Mouse (Mus musculus): ENCODE measurements around the gene Tmem147.
"Not testable (repeated sequence)": the region's sequence is repeated elsewhere in the genome, so short reads cannot be mapped to it uniquely, and the experiment has no call there.

Tmem147 gene

DNA sequence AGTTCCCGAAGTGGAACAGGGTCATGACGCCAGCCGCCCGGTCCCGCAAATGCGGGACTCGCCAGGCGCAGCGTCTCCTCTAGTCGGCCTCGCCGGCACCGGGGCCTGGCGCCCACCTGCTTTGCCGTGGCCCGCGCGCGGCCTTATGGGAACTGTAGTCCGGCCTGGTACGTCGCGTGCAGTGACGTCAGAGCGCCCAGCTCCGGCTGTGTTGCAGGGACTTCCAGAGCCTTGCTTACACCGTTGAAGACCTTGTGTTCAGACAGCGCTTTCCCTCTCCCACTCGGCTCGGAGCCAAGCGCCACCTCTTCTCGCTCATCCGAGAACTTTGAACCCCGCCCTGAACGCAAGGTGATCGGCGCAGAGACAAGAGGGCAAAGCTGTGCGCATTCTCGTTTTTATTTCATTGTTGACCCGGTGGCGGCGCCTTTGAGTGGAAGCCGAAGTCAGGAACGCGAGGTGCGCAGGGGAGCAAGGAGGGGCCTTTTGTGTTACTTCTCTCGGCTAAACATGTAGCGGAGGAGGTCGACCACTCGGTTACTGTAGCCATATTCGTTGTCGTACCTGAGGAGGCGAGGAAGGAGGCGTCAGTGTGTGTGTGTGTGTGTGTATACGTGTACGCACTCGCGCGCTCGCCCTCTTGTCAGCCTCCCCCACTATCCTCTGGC, at the start of gene Tmem147:
Tmem147 (minus strand) TSS at position 145 of the 668 bp plus-strand sequence.
- peak; percentile 95 for DNase-seq (ENCODE audit: low read depth)

DNA sequence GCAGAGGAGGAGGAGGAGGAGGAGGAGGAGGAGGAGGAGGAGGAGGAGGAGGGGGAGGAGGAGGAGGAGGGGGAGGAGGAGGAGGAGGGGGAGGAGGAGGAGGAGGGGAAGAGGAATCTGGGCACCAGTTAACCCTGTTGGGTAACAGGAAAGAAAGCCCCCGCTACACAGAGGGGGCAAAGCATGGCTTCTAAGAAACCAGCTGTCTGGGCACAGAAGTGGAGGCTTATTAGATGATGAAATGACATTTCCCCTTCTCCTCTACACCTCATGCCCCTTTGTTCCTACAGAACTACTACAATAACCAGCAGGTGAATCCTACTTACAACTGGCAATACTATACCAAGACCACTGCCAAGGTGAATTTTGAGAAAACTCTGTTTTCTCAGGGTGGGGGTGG, 48.6 kb upstream of the Tmem147 start:
- no peak for DNase-seq (ENCODE audit: low read depth)

DNA sequence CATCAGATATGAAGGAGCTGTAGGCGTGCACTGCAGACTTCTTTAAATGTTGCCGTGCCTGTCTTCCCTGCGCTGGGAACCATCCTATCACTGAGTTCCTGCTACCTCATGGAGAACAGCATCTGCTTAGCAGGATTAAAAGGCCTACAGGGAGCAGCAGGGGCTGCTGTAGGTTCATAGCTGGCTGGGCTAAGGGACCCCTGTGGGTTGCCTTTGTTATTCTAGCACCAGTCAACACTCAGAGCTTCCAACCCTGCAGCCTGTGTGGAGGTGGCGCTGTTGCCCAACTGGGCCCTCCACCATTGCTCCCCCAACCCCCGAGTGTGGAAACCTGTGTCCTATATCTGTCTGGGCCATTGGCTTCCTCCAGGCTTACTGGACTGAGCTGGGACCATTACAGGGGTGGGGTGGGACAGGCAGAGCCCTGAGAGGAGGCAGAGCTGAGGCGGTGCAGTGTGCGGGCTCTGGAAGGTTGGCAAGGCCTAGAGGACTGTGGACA, 47.8 kb upstream of the Tmem147 start:
- no peak for DNase-seq (ENCODE audit: low read depth)

DNA sequence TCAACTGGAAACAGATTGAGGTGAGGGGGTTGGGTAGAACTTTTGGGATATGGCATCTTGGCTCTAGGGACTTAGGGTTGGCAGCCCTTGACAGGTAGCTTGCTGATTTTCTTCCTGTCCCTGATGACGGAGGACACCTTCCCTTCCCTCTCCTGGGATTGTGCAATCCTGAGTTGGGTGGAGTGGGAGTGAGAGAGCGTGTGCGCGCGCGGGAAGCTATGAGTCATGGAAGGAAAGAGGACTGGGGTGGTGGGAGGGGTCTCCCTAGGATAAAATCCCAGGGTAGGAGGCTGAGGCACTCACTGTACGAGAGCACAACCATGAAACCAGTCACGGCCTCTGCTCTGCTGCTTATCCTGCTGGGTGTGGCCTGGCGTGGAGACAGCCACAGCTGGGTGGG, 46.8 kb upstream of the Tmem147 start:
- no peak for DNase-seq (ENCODE audit: low read depth)

DNA sequence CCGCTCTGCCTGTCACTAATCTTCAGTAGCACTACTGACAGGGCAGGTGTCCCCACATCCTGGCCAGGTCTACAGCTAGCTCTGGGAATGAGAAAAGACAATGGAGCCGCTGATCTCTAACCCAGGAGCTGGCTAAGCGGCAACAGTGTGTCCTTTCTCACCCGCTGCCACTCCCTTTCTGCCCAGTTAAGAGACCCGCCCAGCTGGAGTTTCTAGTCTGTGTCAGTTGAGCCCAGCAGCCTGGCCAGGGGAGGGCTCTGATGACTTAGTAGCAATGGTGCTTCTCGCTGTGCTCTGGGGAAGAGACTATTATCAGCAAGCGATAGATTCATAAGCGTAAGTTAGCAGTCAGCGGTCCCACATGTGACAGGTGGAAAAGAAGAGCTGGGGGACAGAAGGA, 39.9 kb upstream of the Tmem147 start:
- DNase-seq (ENCODE audit: low read depth): no peak

DNA sequence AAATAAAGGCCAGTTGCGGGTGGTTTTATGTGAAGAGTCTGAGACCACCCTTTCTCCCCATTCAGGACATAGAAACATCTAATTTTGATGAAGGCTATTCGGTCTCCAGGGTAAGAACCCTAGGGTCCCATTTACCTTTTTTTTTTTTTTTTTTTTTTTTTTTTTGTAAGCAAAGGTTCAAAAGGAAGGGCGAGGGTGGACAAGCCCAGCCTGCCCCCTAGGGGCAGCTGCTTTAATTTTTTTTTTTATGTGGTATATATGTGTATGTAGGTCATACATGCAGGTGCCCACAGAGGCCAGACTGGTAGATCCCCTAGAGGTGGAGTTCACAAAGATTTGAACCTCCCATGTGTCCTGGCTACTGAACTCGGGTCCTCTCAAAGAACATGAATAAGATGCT, 37.1 kb upstream of the Tmem147 start:
- DNase-seq (ENCODE audit: low read depth): no peak

DNA sequence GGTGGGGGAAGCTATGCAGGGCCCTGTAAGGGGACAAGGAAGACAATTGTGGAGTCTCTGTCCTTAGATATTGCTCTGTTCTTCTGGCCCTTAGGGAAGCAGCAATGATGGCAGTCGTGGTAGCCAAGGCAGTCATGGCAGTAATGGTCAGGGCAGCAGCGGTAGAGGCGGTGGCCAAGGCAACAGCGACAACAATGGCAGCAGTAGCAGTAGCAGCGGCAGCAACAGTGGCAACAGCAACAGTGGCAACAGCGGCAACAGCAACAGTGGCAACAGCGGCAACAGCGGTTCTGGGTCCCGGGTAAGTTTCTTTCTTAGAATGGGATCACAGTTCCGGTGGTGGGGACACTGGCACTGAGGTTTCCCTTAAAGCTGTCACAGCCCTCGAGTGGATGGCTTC, 35.8 kb upstream of the Tmem147 start:
- DNase-seq (ENCODE audit: low read depth): no peak

DNA sequence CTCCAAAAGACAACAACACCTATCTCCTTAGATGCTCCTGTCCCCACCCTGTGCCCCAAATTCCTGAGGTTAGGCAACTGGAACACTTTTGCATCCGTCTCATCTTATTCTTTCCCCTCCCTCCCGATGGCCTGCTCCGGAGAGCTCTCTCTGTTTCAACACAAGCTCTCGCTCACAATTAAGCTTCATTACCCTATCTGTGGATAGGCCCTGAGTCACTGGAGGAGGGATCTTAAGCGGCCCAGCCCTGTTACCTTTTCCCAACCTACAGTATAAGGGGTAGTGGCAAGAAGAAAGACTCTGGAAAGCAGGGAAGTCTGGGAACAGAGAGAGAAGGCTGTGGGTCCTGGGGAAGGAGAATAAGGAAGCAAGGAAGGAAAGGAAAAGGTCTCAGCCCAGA, 34.1 kb upstream of the Tmem147 start, which contains the start of gene Dmkn:
Dmkn (plus strand) TSS at position 301 of the 400 bp plus-strand sequence.
- no peak for DNase-seq (ENCODE audit: low read depth)

DNA sequence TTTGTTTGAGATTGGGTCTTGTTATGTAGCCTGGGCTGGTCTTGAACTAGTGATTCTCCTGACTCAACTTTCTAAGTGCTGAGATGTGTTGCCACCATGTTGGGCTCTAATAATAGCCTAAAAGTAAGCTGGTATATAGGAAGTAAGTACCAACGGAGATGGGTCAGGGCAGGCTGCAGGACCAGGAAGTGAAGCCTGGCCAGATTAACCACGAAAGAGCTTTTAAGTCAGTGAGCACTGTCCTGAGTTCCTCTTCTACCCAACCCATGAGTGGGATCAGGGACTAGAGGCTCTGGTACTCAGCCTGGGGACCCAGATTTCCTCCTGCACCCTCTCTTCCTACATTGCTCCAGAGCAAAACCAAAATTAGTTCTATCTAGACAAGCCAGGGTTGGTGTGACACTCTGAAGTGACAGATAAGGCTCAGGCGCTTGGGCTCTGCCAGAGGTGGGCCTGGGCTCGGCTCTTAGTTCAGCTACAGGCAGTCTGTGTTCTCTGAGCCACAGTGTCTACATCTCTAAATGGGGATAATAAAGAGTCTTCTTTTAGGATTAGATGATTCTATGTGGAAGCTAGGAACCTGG, 32.5 kb upstream of the Tmem147 start:
- no peak for DNase-seq (ENCODE audit: low read depth)

DNA sequence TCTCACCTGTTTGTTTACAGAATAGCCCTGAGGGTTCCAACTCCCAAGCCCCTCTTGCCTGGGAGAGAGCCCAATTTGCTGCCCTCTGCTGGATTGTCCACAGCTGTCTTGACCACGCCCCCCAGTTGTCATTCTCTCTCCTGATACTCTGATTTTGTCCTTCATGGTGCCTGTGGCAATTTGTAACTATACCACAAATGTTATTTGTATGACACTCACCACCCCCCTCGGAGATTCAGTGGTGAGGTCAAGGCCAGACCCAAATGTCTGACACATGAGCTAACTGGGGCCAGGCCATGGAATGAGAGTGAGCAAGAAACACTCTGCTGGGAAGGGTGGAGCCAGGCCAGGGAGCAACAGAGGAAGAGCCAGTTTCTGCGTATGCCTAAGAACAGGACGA, 29.5 kb upstream of the Tmem147 start:
- no peak for DNase-seq (ENCODE audit: low read depth)

DNA sequence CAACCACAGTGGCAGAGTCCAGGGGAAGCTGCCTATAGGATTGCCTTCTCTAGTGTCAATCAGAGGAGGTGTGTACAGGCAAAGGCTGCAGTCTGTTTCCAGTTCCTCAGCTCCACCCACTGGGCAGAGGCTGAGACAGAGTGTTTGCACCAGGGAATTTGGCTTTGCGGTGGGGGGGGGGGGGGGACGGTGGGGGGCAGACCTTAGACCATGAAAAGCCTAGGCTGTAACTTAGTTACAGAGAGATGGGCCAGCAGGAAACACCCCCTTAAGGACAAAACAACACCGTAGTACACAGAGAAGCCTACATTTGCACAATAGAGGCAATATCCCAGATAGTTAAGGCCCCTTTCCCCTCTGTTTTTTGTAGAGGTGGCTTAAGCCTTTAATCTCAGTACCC, 27.7 kb upstream of the Tmem147 start:
- DNase-seq (ENCODE audit: low read depth): no peak

DNA sequence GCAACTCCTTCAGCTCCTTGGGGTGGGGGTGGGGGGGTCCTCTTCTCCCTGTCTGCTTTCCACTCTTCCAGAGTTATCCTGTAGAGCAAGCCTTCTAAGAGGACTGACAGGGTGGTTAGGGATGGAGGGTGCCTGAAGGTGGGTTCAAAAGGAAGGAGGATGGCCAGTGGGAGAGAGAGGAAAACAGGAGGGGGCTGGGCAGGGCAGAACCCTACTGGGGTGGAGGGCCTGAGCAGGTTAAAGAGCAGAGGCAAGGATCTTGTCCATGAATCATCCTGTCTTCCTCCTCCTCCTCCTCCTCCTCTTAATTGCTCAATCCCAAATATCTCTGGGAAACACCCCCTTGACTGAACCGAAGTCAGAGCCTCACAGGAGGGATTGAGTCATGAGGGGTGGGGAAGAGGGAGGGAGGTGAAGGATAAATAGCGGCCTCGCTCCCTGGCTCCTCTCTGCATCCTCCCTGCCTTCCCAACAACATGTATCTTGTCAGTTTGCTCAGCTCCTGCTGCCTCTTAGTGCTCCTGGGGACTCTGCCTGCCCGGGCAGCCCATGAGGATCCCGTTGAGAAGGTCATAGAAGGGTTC, 21.8 kb upstream of the Tmem147 start, which contains the start of gene Sbsn:
Sbsn (plus strand) TSS at position 386 of the 584 bp plus-strand sequence.
- no peak for DNase-seq (ENCODE audit: low read depth)

DNA sequence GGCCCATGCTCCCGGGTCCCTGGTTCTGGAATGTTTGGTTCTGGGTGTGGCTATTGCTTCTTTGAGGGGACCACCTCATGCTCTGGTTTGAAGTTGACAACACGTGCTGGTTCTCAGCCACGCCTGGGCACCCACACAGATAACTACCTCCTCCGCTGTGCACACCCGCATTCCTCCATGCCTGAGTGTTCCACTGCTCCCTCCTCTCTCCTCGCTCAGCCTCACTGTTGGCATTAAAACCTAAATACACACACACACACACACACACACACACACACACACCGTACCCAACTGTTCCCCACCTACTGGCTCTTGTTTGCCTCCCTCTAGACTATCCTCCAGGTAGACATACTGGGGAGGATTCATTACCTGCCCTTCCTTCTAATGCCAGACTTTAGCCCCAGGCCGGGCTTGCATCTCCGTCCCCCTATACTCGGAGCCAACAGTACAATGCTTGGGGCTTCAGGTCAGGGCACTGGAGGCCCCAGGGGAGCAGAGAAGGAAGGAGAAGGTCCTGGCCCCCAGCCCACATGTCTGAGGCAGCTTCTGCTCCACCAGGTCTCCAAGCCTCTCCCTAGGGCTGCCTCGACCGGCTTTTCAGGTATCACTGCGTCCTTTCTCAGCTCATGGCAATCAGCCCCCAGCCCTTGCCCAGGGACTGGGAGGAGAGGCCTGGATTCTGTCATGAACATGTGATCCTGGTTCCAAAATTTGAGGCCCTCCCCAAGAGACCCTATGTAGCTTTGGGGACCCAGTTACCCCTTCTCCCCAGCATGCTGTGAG, 20.7 kb upstream of the Tmem147 start:
- DNase-seq (ENCODE audit: low read depth): no peak

DNA sequence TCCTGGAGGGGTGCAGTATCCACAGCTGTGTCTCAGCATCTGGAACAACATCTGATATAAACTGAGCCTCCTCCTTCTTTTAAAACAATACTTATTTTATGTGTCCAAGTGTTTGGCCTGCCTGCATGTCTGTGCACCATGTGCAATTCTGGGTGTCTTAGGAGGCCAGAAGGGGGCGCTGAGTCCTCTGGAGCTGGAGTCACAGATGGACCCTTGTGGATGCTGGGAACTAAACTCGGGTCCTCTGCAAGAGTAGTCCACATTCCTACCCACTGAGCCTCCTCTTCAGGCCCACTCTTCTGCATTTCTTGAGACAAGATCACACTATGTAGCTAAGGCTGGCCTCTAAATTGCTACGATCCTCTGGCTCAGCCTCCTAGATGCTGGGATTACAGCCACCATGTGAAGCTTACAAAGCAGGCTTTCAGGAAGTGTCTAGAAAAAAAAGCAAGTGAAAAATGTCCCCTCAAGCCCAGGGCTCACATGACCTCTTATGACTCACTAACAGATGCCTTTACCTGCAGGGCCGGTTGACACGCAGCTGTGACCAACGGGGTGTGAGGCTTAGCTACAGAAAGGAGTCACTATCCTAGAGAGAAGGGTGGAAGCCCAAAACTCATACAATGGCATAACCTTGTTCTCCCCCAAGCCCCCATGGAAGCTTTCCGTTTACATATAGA, 18.3 kb upstream of the Tmem147 start:
- DNase-seq (ENCODE audit: low read depth): no peak

DNA sequence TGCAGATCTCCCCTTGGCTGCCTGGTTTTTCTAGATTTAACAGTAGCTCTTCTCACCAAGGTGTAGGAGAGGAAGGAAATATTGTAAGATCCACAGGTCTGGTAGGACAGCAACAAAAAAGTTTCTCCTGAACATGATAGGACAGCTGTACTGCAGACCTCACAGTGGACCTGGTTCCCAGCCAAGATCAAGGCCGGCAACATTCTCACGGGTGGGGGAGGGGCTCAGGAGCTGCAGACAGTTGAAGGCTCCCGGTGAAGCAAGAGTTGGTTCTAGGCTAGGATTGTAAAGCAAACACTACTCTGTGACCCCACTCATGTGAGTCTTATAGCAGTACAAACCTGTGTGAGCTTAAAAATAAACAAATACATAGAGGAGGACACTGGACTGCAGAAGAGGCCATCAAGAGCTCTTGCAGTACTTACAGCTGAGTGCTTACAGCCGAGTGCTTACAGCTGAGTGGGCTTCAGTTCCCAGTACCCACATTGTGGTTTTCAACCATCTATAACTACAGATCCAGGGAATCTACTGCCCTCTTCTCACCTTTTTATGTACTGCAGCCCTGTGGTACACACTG, 14.8 kb upstream of the Tmem147 start:
- no peak for DNase-seq (ENCODE audit: low read depth)

DNA sequence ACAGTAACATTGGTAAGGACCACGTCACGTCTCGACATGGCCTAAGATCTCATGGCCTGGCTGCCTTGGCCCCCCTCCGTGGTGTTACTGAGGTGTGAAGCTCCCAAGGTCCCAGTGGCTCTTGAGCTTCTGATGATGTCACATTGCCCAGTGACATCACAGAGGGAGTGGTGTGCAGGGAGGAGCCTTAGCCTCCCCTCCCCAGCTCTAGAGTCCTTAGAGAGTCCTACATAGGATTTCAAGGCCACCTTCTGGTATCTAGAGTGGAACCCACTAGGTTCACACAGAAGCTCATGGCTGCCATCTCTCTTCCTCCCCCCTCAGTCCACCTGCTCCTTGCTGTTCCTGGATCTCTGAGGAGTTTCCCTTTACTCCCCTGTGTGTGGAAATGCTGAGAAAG, 14.3 kb upstream of the Tmem147 start, which contains the start of gene Gapdhs:
Gapdhs (minus strand) TSS at position 65 of the 400 bp plus-strand sequence.
- DNase-seq (ENCODE audit: low read depth): not testable (repeated sequence)

DNA sequence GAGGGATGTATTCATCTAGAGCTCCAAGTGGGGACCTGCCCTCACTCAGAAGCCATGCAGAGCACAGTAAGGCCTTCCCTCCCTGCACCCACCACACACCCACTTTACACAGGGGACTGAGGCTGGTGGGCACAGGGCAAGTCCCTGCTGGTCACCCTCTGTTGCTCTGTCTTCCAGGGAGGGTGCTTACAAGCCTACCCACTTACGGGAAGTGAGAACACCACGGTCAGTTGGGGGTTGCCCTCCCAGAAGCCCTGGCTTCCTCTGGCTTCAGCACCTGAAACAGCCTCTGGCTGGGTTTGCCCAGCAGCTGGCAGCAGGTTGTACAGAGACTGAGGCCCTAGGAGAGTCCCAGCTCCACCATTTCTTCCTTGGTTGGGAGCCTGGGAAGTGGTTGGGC, 13.2 kb upstream of the Tmem147 start:
- DNase-seq (ENCODE audit: low read depth): not testable (repeated sequence)

DNA sequence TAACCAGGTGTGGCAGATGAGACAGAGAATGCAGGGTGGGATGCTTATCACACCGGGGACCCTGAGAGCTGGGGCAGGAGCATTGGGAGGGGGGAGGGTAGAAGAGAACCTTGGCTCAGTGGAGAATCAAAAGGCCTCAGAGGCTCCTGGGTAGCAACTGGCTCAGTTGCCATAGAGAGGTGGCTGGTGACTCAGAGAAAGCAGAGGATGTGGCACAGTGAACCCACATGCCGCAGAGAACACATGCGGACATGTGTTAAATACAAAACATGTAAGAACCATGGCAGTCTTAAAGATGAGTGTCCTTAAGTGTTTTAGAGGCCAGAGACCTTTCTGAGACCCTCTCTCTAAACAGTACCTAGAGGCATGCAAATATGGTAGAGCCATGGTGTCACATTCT, 6.9 kb upstream of the Tmem147 start:
- DNase-seq (ENCODE audit: low read depth): no peak

DNA sequence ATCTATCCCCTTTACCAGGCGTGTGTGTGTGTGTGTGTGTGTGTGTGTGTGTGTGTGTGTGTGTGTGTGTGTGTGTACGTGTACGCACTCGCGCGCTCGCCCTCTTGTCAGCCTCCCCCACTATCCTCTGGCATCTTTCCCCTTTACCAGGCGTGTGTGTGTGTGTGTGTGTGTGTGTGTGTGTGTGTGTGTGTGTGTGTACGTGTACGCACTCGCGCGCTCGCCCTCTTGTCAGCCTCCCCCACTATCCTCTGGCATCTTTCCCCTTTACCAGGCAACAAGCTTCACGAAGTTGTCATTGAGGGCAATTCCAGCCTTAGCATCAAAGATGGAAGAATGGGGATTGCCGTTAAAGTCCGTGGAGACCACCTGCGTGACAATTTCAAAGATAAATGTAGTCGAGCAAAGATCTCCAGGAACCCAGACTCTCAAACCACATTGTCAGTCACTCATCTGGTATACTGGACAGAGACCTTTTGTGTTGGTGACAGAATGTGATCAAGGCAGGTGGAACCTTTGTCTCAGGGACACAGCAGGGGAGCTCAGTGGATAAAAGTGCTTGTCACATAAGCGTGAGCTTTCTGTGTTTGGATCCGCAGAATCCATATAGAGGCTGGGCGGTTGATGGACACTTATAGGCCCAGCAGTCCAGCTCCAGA, 853 bp upstream of the Tmem147 start:
- DNase-seq (ENCODE audit: low read depth): peak; percentile 43

DNA sequence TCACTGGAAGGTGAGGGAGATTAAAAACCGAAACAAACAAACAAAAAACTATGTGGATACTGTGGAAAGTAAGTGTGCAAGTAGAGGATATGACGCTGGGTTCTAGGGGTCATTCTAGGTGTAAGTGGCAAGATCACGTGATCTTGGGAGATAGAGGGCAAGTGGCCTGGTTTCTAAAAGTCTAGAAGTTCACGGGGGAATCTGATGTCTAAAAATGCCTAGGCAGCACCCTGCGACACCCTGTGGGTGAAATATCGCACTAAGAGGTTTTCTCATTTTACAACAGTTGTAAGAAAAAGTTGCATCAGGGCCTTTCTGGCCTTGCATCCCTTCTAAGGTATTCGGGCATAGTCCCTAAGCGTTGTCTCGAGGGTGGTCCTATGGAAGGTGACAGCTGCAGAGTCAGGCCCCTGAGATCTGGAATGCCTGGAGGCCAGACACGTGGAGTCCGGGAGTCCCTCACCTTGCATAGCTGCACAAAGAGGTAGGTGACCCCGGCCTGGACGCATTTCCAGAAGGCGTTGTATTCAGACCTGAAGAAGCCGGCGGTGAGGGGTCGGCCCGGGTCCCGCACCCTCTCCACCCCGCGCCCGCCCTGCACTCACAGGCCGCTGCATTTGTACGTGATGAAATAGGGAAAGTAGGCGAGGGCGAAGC, 473 bp downstream of the Tmem147 start:
- no peak for DNase-seq (ENCODE audit: low read depth)
